Mouse (Mus musculus) urinary bladder, postnatal 36 days (tissue): ENCODE data around the gene Foxc2.
A peak's percentile ranks its signal among the peaks of the same experiment; 100 is the strongest.

ENCODE experiments used
- DNase-seq, 2 experiments: peaks; one replicate each; pipeline ENCODE4 v3.0.0; 2022; ENCODE audit warnings: low spot score in 2 of 2, mixed read lengths in 1 of 2

The Foxc2 gene

DNA sequence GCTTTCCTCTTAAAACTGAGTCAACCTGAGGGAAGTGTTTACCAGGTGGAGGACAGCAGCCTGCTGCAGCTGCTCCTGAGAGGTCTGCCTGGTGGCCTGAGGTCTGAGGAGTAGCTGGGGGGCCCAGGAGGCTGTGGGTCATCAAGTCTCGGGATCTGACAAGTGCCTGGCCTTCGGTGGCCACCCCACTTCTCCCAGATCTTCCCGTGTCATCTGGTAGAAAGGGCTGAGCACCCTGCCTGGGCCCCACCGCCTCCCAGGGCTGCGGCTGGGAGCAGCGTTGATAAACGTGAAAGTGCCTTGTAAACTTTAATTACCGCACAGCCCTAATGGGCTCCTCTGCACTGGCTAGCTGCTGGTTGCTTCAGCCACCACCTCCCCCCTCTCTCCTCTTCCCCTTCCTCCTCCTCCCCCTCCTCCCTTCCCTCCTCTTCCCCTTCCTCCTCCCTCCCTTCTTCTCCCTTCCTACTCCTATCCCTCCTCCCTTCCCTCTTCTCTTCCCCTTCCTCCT, 32.7 kb downstream of the Foxc2 start:
- DNase-seq: no peak

DNA sequence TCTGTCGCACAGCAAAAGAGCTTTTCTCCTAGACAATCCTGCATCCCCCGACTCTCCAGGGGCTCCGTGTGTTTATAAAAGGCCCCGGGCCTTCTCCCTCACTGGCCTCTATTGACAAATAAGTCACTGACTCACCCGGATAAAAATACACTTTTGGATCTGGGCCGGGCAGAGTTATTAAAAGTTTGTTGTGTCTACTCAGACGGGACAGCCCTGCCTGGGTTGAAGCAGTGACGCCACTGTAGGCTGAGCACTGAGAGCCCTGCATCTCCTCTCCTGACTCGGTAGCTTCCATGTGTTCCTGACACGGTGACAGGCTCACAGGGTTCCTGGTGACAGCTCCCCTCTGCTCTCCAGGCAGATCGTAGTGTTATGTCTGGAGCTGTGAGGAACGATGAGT, 36.4 kb downstream of the Foxc2 start:
- no peak for DNase-seq

DNA sequence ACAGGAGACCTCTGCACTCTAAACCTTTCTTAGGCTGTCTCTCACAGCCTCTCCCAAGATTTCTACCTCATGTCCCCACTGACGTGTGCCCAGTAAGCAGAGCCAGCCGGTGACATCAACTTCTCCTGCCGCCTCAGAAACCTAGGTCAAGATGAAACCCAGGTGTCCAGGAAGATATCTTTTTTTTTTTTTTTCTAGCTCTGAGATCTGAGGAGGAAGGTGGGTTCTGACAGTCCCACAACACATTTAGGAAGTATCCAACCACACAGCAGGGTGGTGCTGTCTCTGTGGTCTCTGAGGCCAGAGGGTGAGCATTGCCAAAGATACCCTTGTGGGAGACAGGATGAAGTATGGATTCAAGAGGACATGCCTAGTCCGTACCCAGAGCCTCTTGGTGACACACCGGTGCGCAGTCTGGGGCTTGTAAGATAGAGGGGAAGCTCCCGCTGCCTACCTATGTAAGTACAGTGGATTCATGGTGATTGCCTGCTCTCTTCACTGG, 41.1 kb downstream of the Foxc2 start:
- no peak for DNase-seq

DNA sequence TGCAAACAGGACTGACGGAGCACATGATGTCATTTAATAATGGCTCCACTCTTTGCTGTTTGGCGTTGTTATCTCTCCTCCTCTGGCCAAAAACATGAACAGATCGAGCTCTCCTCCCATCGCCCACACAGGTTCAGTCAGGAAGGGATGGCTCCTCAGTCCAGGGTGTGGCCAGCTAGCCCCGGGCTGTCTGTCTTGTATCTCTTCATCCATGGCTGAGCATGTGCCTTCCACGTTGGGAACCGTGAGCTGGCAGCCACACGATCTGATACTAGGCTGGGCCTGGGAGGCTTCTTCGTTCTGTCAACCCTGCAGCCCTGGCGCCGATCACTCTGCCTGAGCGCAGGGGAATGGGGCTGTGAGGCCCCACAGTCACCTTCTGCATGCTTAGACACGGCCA, 42.8 kb downstream of the Foxc2 start:
- DNase-seq: no peak

DNA sequence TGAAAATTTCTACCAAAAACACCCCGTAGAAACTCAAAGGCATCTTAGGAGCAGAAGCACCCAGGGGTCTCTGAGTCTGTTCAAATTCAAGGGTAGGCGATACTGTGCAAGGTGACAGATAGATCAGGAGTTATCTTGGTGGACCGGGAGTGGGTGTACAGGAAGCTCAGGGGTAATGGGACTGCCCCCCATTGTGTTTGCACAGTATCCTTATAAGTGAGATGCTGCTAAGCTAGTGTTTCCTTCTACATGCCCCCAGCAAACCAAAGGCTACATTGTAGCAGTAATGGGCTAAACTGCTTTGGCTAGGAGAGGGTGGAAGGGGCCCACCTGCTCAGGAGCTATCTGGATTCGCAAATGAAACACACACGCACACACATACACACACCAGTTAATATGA, 45.5 kb downstream of the Foxc2 start:
- no peak for DNase-seq

DNA sequence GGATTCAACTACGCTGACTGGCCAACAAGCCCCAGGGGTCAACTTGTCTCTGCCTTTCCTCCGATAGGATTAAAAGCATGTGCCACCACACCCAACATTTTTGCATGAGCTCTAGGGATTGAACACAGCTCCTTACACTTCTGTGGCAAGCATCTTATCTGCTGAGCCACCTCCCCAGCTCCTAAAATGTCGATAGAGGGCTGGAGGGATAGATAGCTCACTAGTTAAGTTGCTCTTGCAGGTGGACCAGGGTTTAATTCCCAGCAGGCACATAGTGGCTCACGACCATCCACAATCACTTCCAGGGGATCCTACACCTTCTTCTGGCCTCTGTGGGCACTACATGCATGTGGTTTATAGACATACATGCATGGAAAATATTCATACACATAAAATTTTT, 46.4 kb downstream of the Foxc2 start:
- DNase-seq: no peak

DNA sequence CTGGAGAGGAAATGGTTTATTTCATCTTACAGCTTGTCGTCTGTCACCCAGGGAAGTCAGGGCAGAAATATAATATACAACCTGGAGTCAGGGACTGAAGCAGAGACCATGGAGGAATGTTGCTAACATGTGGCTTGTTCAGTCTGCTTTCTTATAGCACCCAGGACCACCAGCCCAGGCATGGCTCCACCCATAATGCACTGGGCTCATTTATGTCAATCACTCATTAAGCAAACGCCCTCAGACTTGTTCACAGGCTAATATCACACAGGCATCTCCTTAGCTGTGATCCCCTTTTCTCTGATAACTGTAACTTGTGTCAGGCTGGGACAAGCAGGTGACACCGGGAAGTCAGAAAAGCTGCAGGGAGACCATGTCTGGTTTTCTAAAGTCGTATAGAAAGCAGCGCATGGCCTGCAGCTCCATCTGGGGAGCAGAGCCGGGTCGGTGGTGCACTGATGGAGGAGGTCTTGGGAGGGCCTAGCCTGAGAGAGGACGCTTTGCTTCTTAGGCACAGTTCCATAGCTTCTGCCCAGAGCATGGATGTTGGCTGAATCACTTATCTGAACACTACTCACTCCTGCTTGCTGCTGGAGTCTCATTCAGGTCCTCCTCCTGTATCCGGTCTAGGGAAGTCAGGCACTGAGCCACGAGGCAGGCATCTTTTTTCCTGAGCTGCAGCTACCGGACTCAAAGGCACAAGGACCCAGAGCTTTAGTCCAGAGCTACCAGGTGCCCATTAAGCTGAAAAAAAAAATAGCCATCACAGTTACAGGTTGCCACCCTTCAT, 47.1 kb downstream of the Foxc2 start:
- no peak for DNase-seq

DNA sequence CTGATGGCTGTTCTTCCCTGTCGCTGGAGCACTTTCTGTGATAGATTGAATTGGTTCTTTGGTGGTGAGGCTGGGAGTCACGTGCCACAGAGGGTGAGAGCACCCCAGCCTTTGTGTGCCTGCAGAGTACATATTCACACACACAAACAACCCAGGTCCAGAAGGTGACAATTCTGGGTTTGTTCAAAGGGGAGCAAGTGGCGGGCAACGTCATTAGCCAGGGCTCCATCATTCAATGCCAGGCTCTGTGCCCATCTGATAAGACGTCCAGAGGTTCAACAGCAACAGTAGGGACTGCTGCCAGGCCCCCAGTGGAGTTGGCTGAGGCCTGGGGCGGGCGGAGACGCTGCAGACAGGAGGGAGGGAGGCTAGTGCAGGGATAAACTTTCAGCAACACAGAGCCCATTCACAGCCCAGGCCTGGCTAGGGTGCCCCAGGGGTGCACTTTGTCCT, 48.1 kb downstream of the Foxc2 start:
- DNase-seq: peak in 1 of 2 experiments; percentile 55

DNA sequence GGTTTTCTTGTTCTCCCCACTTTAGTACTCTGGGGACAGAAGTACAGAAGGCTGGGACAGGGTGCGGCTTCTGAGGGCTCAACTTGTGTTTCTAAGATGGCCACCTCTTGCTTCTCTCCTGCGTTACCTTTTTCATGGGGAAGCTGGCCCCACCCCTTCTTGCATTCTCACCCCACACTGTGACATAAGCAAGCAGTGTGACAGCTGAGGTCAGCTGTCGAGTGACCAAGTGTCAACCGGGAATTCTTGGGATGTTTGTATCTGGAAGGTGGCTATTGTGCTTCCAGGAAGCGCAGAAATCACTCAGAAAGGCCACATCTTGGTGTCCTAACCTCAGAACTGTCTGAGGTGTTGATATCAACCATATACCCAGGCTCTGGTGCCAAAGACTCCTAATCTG, 52.1 kb downstream of the Foxc2 start:
- no peak for DNase-seq
